Comparison of ENCODE assay signal across 14 mouse cellular contexts in the genomic region with DNA sequence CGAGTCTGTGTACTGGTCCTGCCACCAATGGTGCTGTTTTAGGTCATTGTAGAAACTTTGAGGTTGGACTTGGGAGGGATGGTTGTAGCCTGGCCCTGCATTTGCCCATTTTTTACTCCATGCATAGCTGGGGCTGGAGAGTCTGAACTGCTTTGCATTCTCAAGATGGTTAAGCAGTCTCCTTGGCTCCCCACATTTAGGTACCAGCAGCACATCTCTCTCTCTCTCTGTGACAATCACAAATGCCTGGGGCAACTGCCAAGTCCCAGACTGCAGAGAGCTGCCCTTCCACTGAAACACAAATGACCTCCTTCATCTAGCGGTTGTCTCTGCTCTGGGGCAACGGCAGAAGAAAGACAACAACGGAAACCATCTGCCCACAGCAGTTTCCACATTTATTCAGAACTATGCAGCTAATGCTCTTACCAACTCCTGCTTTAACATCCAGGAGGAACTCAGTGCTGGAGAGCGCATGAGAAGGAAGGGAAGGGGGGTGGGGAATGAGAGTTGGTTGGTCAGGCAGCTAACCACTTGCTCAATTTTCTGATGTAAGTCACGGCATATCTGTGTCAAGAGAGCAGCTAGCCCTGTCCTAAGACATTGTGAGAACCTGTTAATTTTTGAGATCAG.
DNase-seq lines count a peak whose midpoint lies in the region; ATAC-seq lines count a peak whose summit lies in the region.
"Had no signal": no experiment of that assay in that cellular context is flagged by ENCODE, and none has a peak within 500 bp of the region (broad histone marks: within the 10 kb centered on the region; RNA-seq: fewer than 3 reads in every experiment).

No protein-coding gene starts in this region.

- H3K9me3 ChIP-seq in hindbrain, embryonic 15.5 days, result no peaks in the 10 kb centered on the region
- H3K9me3 ChIP-seq in hindbrain, embryonic 10.5 days, result no peaks in the 10 kb centered on the region
- H3K9me3 ChIP-seq: embryonic facial prominence, embryonic 12.5 days; forebrain, embryonic 13.5 days; kidney, embryonic 15.5 days; midbrain, embryonic 12.5 days had no signal

- H3K27ac ChIP-seq in hindbrain, embryonic 15.5 days (replicated peaks), result no peak overlapping the region
- H3K27ac ChIP-seq in hindbrain, embryonic 10.5 days, result no peak overlapping the region
- H3K27ac ChIP-seq: embryonic facial prominence, embryonic 12.5 days; forebrain, embryonic 13.5 days; kidney, embryonic 15.5 days; liver, embryonic 14.5 days; midbrain, embryonic 12.5 days had no signal

- no peak overlapping the region for H3K4me3 ChIP-seq in hindbrain, embryonic 15.5 days
- H3K4me3 ChIP-seq in hindbrain, embryonic 10.5 days, result no peak overlapping the region
- H3K4me3 ChIP-seq: embryonic facial prominence, embryonic 12.5 days; forebrain, embryonic 13.5 days; kidney, embryonic 15.5 days; midbrain, embryonic 12.5 days had no signal

- H3K36me3 ChIP-seq in hindbrain, embryonic 15.5 days, result no peaks in the 10 kb centered on the region
- no peaks in the 10 kb centered on the region for H3K36me3 ChIP-seq in hindbrain, embryonic 10.5 days
- H3K36me3 ChIP-seq: embryonic facial prominence, embryonic 12.5 days; kidney, embryonic 15.5 days; midbrain, embryonic 12.5 days had no signal

- H3K4me1 ChIP-seq in hindbrain, embryonic 15.5 days (replicated peaks), result peaks cover 10% of the 10 kb centered on the region
- peaks cover 25% of the 10 kb centered on the region for H3K4me1 ChIP-seq in hindbrain, embryonic 10.5 days (replicated peaks)
- H3K4me1 ChIP-seq: kidney, embryonic 15.5 days; midbrain, embryonic 12.5 days had no signal

- H3K4me2 ChIP-seq in hindbrain, embryonic 15.5 days, result no peak overlapping the region
- H3K4me2 ChIP-seq: embryonic facial prominence, embryonic 12.5 days; forebrain, embryonic 13.5 days; kidney, embryonic 15.5 days; midbrain, embryonic 12.5 days had no signal

- ATAC-seq in hindbrain, embryonic 15.5 days (ENCODE audit: low FRiP score, low read depth), result peak; percentile 77; the same call in 1 of the 2 replicates
- ATAC-seq in common myeloid progenitor, adult 5-6 weeks (replicated peaks; ENCODE audit: low read depth, poor library complexity, severe bottlenecking), result peak; percentile 45; the same call in 1 of the 2 replicates
- ATAC-seq: forebrain, embryonic 13.5 days had no signal

- no peaks in the 10 kb centered on the region for H3K27me3 ChIP-seq in hindbrain, embryonic 15.5 days
- no peaks in the 10 kb centered on the region for H3K27me3 ChIP-seq in hindbrain, embryonic 10.5 days (ENCODE audit: insufficient read depth, poor library complexity, severe bottlenecking)
- H3K27me3 ChIP-seq: CH12.LX; embryonic facial prominence, embryonic 12.5 days; forebrain, embryonic 13.5 days; kidney, embryonic 15.5 days; midbrain, embryonic 12.5 days had no signal

- H3K9ac ChIP-seq in hindbrain, embryonic 15.5 days, result no peak overlapping the region
- H3K9ac ChIP-seq: embryonic facial prominence, embryonic 12.5 days; forebrain, embryonic 13.5 days; kidney, embryonic 15.5 days; liver, embryonic 14.5 days; midbrain, embryonic 12.5 days had no signal

- DNase-seq in hindbrain, embryonic 10.5 days (ENCODE audit: low spot score), result no peak
- peak; percentile 17 for DNase-seq in retina, postnatal 1 day
- no peak for DNase-seq in retina, embryonic 14.5 days (ENCODE audit: low spot score)
- no peak for DNase-seq in right cerebral cortex, postnatal 36 days (ENCODE audit: low spot score in 2 of 2)
- DNase-seq in layer of hippocampus, postnatal 10 days (ENCODE audit: low spot score in 2 of 2), result no peak
- DNase-seq: heart, postnatal 4 days had no signal

- 45% methylated on average over 6 of the region's 6 CpGs for WGBS in hindbrain, embryonic 15.5 days
- 61% methylated on average over 6 of the region's 6 CpGs for WGBS in hindbrain, embryonic 10.5 days
